Mouse (Mus musculus) C2C12 (cell line): ENCODE data around the gene Stra8. TPM values are rescaled to one million over a fixed set of nuclear protein-coding genes. Genes with fewer than 3 reads are reported as not detected.

Experiments used
- H3K27me3 ChIP-seq: one replicate; pipeline ENCODE4 v1.6.1; 2011; ENCODE audit not compliant: control insufficient read depth, insufficient read depth, insufficient read length
- H3K36me3 ChIP-seq: one replicate; pipeline ENCODE4 v1.6.1; 2011; ENCODE audit not compliant: control insufficient read depth, insufficient read depth
- H3K4me3 ChIP-seq: one replicate; pipeline ENCODE4 v1.5.1; 2011; ENCODE audit warnings: mild to moderate bottlenecking, control low read depth; ENCODE audit not compliant: poor library complexity, insufficient read depth, severe bottlenecking
- H3K79me2 ChIP-seq: one replicate; pipeline ENCODE4 v1.6.1; 2011; ENCODE audit not compliant: control insufficient read depth, insufficient read depth
- H3K79me3 ChIP-seq: one replicate; pipeline ENCODE4 v1.6.1; 2011; ENCODE audit warnings: low read depth, control low read depth
- H3ac ChIP-seq: one replicate; pipeline ENCODE3; 2011; ENCODE audit warnings: low read depth; ENCODE audit not compliant: control insufficient read depth, insufficient read length
- CEBPB ChIP-seq: IDR thresholded peaks from one replicate; pipeline ENCODE4 v1.6.1; 2011; ENCODE audit warnings: low read depth, mild to moderate bottlenecking, control low read depth, moderate library complexity
- CTCF ChIP-seq: IDR thresholded peaks from one replicate; pipeline ENCODE4 v1.5.1; 2011; ENCODE audit not compliant: control insufficient read depth, insufficient read depth, insufficient read length
- FOSL1 ChIP-seq: IDR thresholded peaks from one replicate; pipeline ENCODE4 v1.8.0; 2011; ENCODE audit warnings: mild to moderate bottlenecking, low read length; ENCODE audit not compliant: poor library complexity, insufficient read depth, severe bottlenecking
- MAX ChIP-seq: IDR thresholded peaks from one replicate; pipeline ENCODE4 v1.6.1; 2011; ENCODE audit warnings: mild to moderate bottlenecking, control low read depth
- MYOD1 ChIP-seq: IDR thresholded peaks from one replicate; pipeline ENCODE4 v1.6.1; 2011; ENCODE audit warnings: low read depth; ENCODE audit not compliant: control insufficient read depth, insufficient read length
- MYOG ChIP-seq: IDR thresholded peaks from one replicate; pipeline ENCODE4 v1.6.1; 2011; ENCODE audit not compliant: control insufficient read depth, insufficient read length; ENCODE audit errors: extremely low read depth
- USF1 ChIP-seq: IDR thresholded peaks from one replicate; pipeline ENCODE4 v1.6.1; 2011; ENCODE audit warnings: low read depth, mild to moderate bottlenecking, control low read depth, moderate library complexity
- polyA plus RNA-seq: library from polyadenylated mRNA; unstranded; fragments of >200 nt; fragmentation: generic; extraction: Trizol; gene quantifications from one replicate; pipeline ENCODE4 v1.2.1, GENCODE M21; 2012; ENCODE audit warnings: missing spikeins

Stra8 gene
- polyA plus RNA-seq, 1 experiment: not detected

GRCm38 (mm10) chr6:34964550-34964949 lies 44.6 kb downstream of the Stra8 start:
- H3K79me2 ChIP-seq: no peaks in the 10 kb centered on the region
- no peaks in the 10 kb centered on the region for H3K79me3 ChIP-seq
- no peaks in the 10 kb centered on the region for H3K36me3 ChIP-seq
- TF ChIP-seq MYOG (no peak), FOSL1 (no peak), CTCF (no peak), MAX (no peak), USF1 (no peak), MYOD1 (no peak), CEBPB (no peak)
- H3K4me3 ChIP-seq: no peak overlapping the region
- no peaks in the 10 kb centered on the region for H3K27me3 ChIP-seq
- no peak overlapping the region for H3ac ChIP-seq

GRCm38 (mm10) chr6:34965819-34966539 lies 46.0 kb downstream of the Stra8 start:
- no peaks in the 10 kb centered on the region for H3K36me3 ChIP-seq
- H3K79me2 ChIP-seq: no peaks in the 10 kb centered on the region
- no peaks in the 10 kb centered on the region for H3K79me3 ChIP-seq
- no peaks in the 10 kb centered on the region for H3K27me3 ChIP-seq
- H3K4me3 ChIP-seq: no peak overlapping the region
- no peak overlapping the region for H3ac ChIP-seq
- no peak for TF ChIP-seq CEBPB
- no peak for TF ChIP-seq USF1
- no peak for TF ChIP-seq MYOG
- no peak for TF ChIP-seq CTCF
- no peak for TF ChIP-seq FOSL1
- no peak for TF ChIP-seq MYOD1
- no peak for TF ChIP-seq MAX

- Histone ChIP-seq H3K4me3 (no peak overlapping the region), H3K36me3 (no peaks in the 10 kb centered on the region), H3K79me3 (no peaks in the 10 kb centered on the region), H3ac (no peak overlapping the region), H3K79me2 (no peaks in the 10 kb centered on the region), H3K27me3 (no peaks in the 10 kb centered on the region)
- TF ChIP-seq USF1 (no peak), MYOG (no peak), FOSL1 (no peak), CEBPB (no peak), CTCF (no peak), MAX (no peak), MYOD1 (no peak)
Measured at GRCm38 (mm10) chr6:34971181-34971580, 51.2 kb downstream of the Stra8 start.

GRCm38 (mm10) chr6:34979291-34979690 lies 59.3 kb downstream of the Stra8 start:
- Histone ChIP-seq H3K4me3 (no peak overlapping the region), H3ac (no peak overlapping the region), H3K27me3 (peaks cover 12% of the 10 kb centered on the region), H3K36me3 (no peaks in the 10 kb centered on the region), H3K79me2 (no peaks in the 10 kb centered on the region), H3K79me3 (no peaks in the 10 kb centered on the region)
- no peak for TF ChIP-seq MYOD1
- TF ChIP-seq CTCF: no peak
- no peak for TF ChIP-seq MYOG
- no peak for TF ChIP-seq CEBPB

GRCm38 (mm10) chr6:34980661-34981060 lies 60.7 kb downstream of the Stra8 start:
- no peaks in the 10 kb centered on the region for H3K79me3 ChIP-seq
- no peaks in the 10 kb centered on the region for H3K36me3 ChIP-seq
- no peak for TF ChIP-seq MAX
- no peak for TF ChIP-seq MYOD1
- no peak for TF ChIP-seq USF1
- no peak for TF ChIP-seq FOSL1
- no peak for TF ChIP-seq CEBPB
- no peak for TF ChIP-seq MYOG
- no peak for TF ChIP-seq CTCF
- H3K27me3 ChIP-seq: peaks cover 12% of the 10 kb centered on the region
- H3K4me3 ChIP-seq: no peak overlapping the region
- no peak overlapping the region for H3ac ChIP-seq
- H3K79me2 ChIP-seq: no peaks in the 10 kb centered on the region

- Histone ChIP-seq H3K79me2 (no peaks in the 10 kb centered on the region), H3ac (no peak overlapping the region), H3K79me3 (no peaks in the 10 kb centered on the region), H3K27me3 (peaks cover 4% of the 10 kb centered on the region), H3K36me3 (no peaks in the 10 kb centered on the region), H3K4me3 (no peak overlapping the region)
- TF ChIP-seq CEBPB (peak; percentile 39), MAX (no peak), CTCF (no peak)
Measured at GRCm38 (mm10) chr6:34987085-34987645, 67.2 kb downstream of the Stra8 start.
